Comparison of ENCODE assay signal across 26 mouse cellular contexts in genomic region chr15:82177743-82178290, GRCm38 (mm10). TPM values are rescaled to one million over a fixed set of nuclear protein-coding genes. Genes with fewer than 3 reads are reported as not detected.
"Had no signal": no experiment of that assay in that cellular context is flagged by ENCODE, and none has a peak within 500 bp of the region (broad histone marks: within the 10 kb centered on the region; RNA-seq: fewer than 3 reads in every experiment).

No protein-coding gene starts in this region.

- H3K4me2 ChIP-seq: limb, embryonic 12.5 days; limb, embryonic 15.5 days; liver, embryonic 11.5 days; lung, embryonic 14.5 days; midbrain, embryonic 12.5 days; midbrain, embryonic 15.5 days had no signal

- H3K4me1 ChIP-seq: limb, embryonic 12.5 days; limb, embryonic 15.5 days; midbrain, embryonic 12.5 days; midbrain, embryonic 15.5 days had no signal

- H3K9ac ChIP-seq: limb, embryonic 12.5 days; limb, embryonic 15.5 days; liver, embryonic 14.5 days; liver, postnatal 0 days; lung, embryonic 14.5 days; midbrain, embryonic 12.5 days; midbrain, embryonic 15.5 days had no signal

- H3K27ac ChIP-seq: kidney, postnatal 0 days; layer of hippocampus, adult 2 months; left cerebral cortex, adult 2 months; limb, embryonic 12.5 days; limb, embryonic 15.5 days; liver, embryonic 14.5 days; macrophage; midbrain, embryonic 12.5 days; midbrain, embryonic 15.5 days; stomach, postnatal 0 days had no signal

- H3K9me3 ChIP-seq: midbrain, embryonic 15.5 days had no signal

- ATAC-seq: liver, postnatal 0 days; lung, postnatal 0 days; midbrain, embryonic 15.5 days had no signal

- H3K27me3 ChIP-seq: limb, embryonic 12.5 days; limb, embryonic 15.5 days; midbrain, embryonic 12.5 days; midbrain, embryonic 15.5 days had no signal

- DNase-seq: kidney, postnatal 25 days; layer of hippocampus, adult 9-11 months; layer of hippocampus, postnatal 36 days; left cerebral cortex, postnatal 4 days; liver, postnatal 0 days; lung, embryonic 14.5 days; right cerebral cortex, adult 18-20 months; right cerebral cortex, postnatal 14 days; right cerebral cortex, postnatal 4 days; thymus, adult 2 months; thymus, postnatal 14 days; thymus, postnatal 4 days had no signal

- H3K4me3 ChIP-seq: layer of hippocampus, adult 2 months; left cerebral cortex, adult 2 months; limb, embryonic 12.5 days; limb, embryonic 15.5 days; midbrain, embryonic 12.5 days; midbrain, embryonic 15.5 days had no signal

RNA-seq across cellular contexts. Expression of gene Shisa8, which starts 34.8 kb away (rescaled TPM):
- total RNA-seq: megakaryocyte, adult 5-6 weeks had no signal
- polyA plus RNA-seq: macrophage had no signal

RNA-seq across cellular contexts. Expression of gene Tnfrsf13c, which starts 46.4 kb away (rescaled TPM):
- polyA plus RNA-seq: limb, embryonic 12.5 days; lung, embryonic 14.5 days; midbrain, embryonic 12.5 days; stomach, embryonic 14.5 days; stomach, postnatal 0 days had no signal
